Mouse (Mus musculus) spleen, adult 2 months (tissue): Measurements from ENCODE around the gene Sacm1l. TPM values are rescaled to one million over a fixed set of nuclear protein-coding genes. Genes with fewer than 3 reads are reported as not detected.

Source experiments
- DNase-seq, 2 experiments: peaks; one replicate each; pipeline versions ENCODE4 v3.0.0 to v3.0.0-alpha.2; 2012 to 2021; ENCODE audit warnings: low spot score in 2 of 2, low read depth in 1 of 2
- H3K27ac ChIP-seq: fragments of 200-500 bp; 2 replicates; pipeline ENCODE4 v1.5.1; 2012; ENCODE audit warnings: low read length, inconsistent platforms; ENCODE audit not compliant: insufficient read depth
- H3K27me3 ChIP-seq: fragments of 200-500 bp; 2 replicates; pipeline ENCODE4 v1.6.1; 2012; ENCODE audit warnings: mild to moderate bottlenecking, moderate library complexity, low read length, inconsistent platforms; ENCODE audit not compliant: control insufficient read depth, insufficient read depth
- H3K36me3 ChIP-seq: fragments of 200-500 bp; 2 replicates; pipeline ENCODE4 v1.6.1; 2012; ENCODE audit warnings: mild to moderate bottlenecking, low read length, inconsistent platforms; ENCODE audit not compliant: control insufficient read depth, insufficient read depth
- H3K4me1 ChIP-seq: fragments of 200-500 bp; 2 replicates; pipeline ENCODE4 v1.6.1; 2011; ENCODE audit warnings: inconsistent platforms; ENCODE audit not compliant: control insufficient read depth, insufficient read depth, insufficient read length
- H3K4me3 ChIP-seq: fragments of 200-500 bp; 2 replicates; pipeline ENCODE4 v1.5.1; 2011; ENCODE audit warnings: mild to moderate bottlenecking, inconsistent platforms; ENCODE audit not compliant: insufficient read depth, insufficient read length; ENCODE audit errors: extremely low read depth
- CTCF ChIP-seq: fragments of 200-500 bp; IDR thresholded peaks from 2 replicates; pipeline ENCODE4 v1.5.1; 2011; ENCODE audit warnings: mild to moderate bottlenecking, inconsistent platforms; ENCODE audit not compliant: insufficient read depth, insufficient read length, insufficient replicate concordance; ENCODE audit errors: extremely low read depth
- POLR2A ChIP-seq: fragments of 200-500 bp; IDR thresholded peaks from 2 replicates; pipeline ENCODE4 v1.6.1; 2011; ENCODE audit warnings: low read depth, low read length, inconsistent platforms
- WGBS: fragments of 180-500 bp; shearing (Covaris S2); methylation state at CpG from one replicate; pipeline ENCODE4 v1.1.7; 2018; 5-methylcytosine and 5-hydroxymethylcytosine counted together
- polyA plus RNA-seq: library from polyadenylated mRNA; depleted of rRNA; stranded (reverse); fragments of >200 nt; gene quantifications from 2 replicates; pipeline ENCODE4 v1.2.3, GENCODE M21; 2012

Gene Sacm1l
- polyA plus RNA-seq, 1 experiment, result 2.5 TPM

- Histone ChIP-seq H3K27ac (peak overlapping the region; percentile 76), H3K36me3 (no peaks in the 10 kb centered on the region), H3K4me3 (peak overlapping the region; percentile 67), H3K27me3 (no peaks in the 10 kb centered on the region), H3K4me1 (peaks cover 7% of the 10 kb centered on the region)
- peak in 1 of 2 experiments; percentile 22 for DNase-seq
- no peak for TF ChIP-seq CTCF
- no peak for TF ChIP-seq POLR2A
- under 1% methylated on average over 17 of the region's 17 CpGs for WGBS
These were observed 648 bp upstream of the Sacm1l start for GRCm38 (mm10) chr9:123528926-123529295.

DNA sequence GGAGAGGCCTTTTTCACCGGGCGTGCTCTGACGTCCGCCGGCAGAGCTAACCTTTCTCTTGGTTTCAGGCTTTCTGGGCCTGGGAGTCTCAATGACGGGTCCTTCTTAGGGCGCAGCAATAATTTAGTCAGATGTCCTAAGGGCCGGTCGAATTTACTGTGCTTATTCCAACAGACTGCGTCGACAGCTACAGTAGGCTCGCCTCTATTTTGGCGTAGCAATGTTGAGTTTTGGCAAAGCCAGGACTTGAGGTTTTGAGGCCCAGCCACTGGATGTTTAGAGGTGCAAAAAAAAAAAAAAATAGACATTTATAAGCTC lies 558 bp downstream of the Sacm1l start:
- Histone ChIP-seq H3K4me1 (peaks cover 7% of the 10 kb centered on the region), H3K4me3 (peak overlapping the region; percentile 77), H3K27me3 (no peaks in the 10 kb centered on the region), H3K27ac (peak overlapping the region; percentile 75), H3K36me3 (no peaks in the 10 kb centered on the region)
- WGBS, result under 1% methylated on average over 13 of the region's 13 CpGs
- TF ChIP-seq POLR2A (no peak), CTCF (no peak)
- no peak for DNase-seq

DNA sequence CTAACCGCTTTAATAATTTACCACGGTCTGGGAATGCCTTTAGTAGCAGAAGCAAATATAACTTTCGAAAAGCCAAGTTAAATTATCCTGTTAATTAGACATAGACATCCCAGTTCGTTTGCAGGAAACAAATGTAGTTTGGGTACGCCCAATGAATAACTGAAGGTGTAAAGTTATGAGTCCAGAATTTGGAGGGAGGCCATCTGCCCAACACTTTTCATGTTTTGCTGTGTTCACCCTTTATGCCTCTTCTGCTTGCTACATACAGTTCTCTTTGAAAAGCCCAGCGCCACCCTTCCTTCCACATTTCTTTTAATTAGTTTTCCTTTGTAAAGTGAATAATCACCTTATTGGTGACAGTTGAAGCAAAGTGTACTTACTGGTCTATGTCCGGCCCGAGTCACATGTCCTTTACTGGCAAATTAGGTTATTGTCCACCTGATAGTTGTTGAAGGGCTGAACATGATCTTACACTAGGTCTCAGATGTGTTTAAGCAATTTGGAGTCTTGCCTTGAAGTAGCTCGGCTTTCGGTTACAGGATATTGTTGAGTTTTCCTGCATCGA lies 1.1 kb downstream of the Sacm1l start:
- Histone ChIP-seq H3K27me3 (no peaks in the 10 kb centered on the region), H3K4me3 (peak overlapping the region; percentile 77), H3K4me1 (peaks cover 7% of the 10 kb centered on the region), H3K27ac (no peak overlapping the region), H3K36me3 (no peaks in the 10 kb centered on the region)
- WGBS, result 40% methylated on average over 11 of the region's 11 CpGs
- no peak for TF ChIP-seq CTCF
- TF ChIP-seq POLR2A, result no peak
- no peak for DNase-seq

DNA sequence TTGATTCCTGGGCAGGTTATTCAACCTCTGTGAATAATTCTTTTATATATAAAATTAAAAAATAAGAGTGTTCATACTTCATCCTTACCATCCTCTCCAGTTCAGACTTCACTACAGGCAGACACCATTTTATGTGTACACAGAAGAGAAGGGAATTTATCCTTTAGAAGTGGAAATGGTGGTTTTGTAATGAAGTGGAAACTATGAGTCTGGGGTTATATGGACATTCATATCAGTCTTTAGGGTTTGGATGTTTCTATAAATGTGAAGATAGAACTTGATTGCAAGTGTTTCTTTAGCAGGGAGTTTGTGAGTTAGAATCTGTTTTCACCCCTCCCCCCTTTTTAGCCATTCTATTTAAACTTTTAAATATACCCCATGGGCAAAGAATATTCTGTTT lies 1.7 kb downstream of the Sacm1l start:
- Histone ChIP-seq H3K36me3 (peaks cover 2% of the 10 kb centered on the region; the same call in 1 of the 2 replicates), H3K4me1 (peaks cover 7% of the 10 kb centered on the region), H3K4me3 (no peak overlapping the region), H3K27ac (no peak overlapping the region), H3K27me3 (no peaks in the 10 kb centered on the region)
- no peak for TF ChIP-seq CTCF
- TF ChIP-seq POLR2A, result no peak
- no peak for DNase-seq

DNA sequence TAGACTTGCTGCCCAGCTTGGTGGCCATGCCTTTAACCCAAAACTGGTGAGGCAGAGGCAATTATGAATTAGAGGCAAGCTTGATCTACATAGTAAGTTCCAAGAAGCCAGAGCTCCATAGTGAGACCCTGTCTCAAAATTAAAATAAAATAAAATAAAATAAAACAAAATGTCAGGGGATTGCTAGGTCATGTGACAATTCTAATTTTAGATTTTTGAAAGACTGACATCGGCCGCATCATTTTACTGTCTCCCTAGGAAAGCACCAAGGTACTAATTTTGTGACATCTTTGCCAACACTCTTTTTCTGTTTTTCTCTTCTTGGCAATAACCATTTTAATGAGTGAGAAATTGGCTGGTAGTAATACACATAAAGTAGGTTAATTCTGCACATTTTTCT lies 7.1 kb downstream of the Sacm1l start:
- TF ChIP-seq POLR2A (no peak), CTCF (no peak)
- no peak for DNase-seq
- WGBS, result 95% methylated on average over 2 of the region's 2 CpGs
- H3K27me3 ChIP-seq, result no peaks in the 10 kb centered on the region
- H3K4me1 ChIP-seq, result peaks cover under 1% of the 10 kb centered on the region; the same call in 1 of the 2 replicates
- H3K4me3 ChIP-seq, result no peak overlapping the region
- peaks cover 2% of the 10 kb centered on the region; the same call in 1 of the 2 replicates for H3K36me3 ChIP-seq
- no peak overlapping the region for H3K27ac ChIP-seq

DNA sequence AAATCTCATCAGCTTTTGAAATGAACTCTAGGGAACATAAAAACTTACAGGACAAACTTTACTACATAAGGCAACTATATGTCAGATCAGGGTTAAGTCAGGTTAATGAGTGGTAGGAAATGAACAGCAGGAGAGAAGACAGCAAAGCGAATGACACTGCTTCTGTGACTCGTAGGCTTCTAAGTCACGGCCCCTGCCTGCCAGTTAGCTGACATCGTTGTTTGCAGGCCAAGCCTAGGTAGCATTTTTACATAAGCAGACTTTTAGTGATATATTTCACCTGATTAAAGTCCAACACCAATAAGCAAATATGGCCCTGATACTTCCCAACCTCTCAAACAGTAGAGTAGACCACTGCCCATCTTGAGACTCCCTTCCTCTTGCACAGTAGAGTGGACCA lies 8.6 kb downstream of the Sacm1l start:
- no peak for DNase-seq
- 82% methylated on average over 4 of the region's 4 CpGs for WGBS
- no peaks in the 10 kb centered on the region; the same call in 1 of the 2 replicates for H3K4me1 ChIP-seq
- no peak overlapping the region for H3K27ac ChIP-seq
- H3K27me3 ChIP-seq, result no peaks in the 10 kb centered on the region
- H3K36me3 ChIP-seq, result peaks cover 4% of the 10 kb centered on the region; the same call in 1 of the 2 replicates
- no peak overlapping the region for H3K4me3 ChIP-seq
- no peak for TF ChIP-seq CTCF

DNA sequence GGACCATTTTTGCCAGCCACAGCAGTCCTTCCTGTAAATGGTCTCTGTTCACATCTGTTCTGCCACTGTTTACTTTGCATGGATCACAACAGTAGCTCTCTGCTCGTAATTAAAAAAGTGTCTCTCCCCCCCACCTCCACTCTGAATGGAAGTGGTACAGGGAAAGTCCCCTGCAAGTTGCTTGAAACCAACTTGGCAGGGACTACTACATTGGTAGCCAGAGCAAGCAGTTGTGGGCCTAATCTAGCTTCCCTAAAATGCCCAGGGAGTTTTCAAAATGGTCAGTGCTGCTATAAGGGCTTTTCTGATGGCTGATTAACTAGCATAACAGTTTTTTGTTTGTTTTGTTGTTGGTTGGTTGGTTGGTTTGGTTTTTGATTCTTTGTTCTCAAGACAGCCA lies 9.5 kb downstream of the Sacm1l start:
- TF ChIP-seq CTCF (no peak), POLR2A (no peak)
- Histone ChIP-seq H3K27me3 (no peaks in the 10 kb centered on the region), H3K4me3 (no peak overlapping the region), H3K36me3 (peaks cover 9% of the 10 kb centered on the region), H3K4me1 (no peaks in the 10 kb centered on the region; the same call in 1 of the 2 replicates), H3K27ac (no peak overlapping the region)
- WGBS, result 35% methylated on average over 1 of the region's 1 CpGs
- no peak for DNase-seq
